Mouse (Mus musculus): ENCODE results near the gene A730049H05Rik. TPM values are rescaled to one million over a fixed set of nuclear protein-coding genes. Genes with fewer than 3 reads are reported as not detected.

Gene A730049H05Rik
- 1.2 and 1.5 TPM in 2 replicates for polyA plus RNA-seq (2015; fragmentation: Nextera tagmentation; extraction: Ambion mirVana)

DNA sequence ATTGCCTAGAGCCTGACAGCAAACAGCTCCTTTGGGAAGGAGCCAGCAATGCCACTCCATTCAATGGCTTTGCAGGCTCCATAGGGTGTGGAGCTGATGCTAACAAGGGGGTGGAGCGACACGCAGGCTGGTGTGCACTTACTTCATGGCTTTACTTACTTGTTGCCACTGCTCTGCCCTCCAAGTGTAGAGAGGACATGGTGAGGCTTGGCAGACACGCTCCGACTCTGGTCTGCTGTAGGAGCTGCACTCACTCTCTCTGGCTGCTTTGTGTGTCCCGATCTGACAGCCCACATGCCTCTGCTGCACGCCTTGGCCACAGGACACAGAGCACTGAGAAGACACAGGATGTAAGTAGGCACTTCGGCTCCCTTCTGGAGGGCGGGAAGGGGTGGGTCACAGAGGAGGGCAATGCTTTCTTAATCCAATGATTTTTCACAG, at the start of gene A730049H05Rik:
Gene A730049H05Rik (plus strand): TSS at position 168 of the 441 bp plus-strand sequence.

DNA sequence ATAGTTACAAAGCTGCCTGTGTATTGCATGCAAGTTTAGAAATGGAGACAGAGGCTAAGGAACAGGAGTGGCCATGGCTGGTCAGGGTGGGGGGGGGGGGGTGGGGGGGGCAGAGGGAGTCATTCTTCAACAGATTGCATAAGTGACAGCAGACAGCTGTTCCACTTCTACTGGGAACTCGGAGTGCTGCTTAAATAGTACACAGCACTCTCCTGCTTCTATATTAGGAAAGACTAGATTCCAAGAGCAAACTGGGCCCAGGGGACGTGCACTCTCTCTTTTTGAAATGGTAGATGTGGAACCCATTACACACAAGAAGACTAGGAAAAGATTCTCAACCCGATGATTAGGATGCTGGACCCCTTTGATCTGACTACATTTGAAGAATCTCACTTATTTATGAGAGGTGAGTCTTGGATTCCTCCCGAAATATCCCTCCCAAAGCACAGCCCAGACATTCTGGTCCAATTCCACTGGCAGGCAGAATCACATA, 52.9 kb downstream of the A730049H05Rik start, which contains the start of gene Gm15737:
Gene Gm15737 (plus strand): TSS at position 269 of the 493 bp plus-strand sequence.

Other genes with a start within 250 kb of the A730049H05Rik start
- 2.5 TPM in 2 replicates for gene Prickle2, start 110.3 kb upstream of the A730049H05Rik start, polyA plus RNA-seq (2015; fragmentation: Nextera tagmentation; extraction: Ambion mirVana)
- gene Gm15737, start 52.9 kb downstream of the A730049H05Rik start, polyA plus RNA-seq (2015; fragmentation: Nextera tagmentation; extraction: Ambion mirVana), result not detected in 2 replicates
- gene Adamts9, start 127.0 kb downstream of the A730049H05Rik start, polyA plus RNA-seq (2015; fragmentation: Nextera tagmentation; extraction: Ambion mirVana), result 4.2 and 5.0 TPM in 2 replicates